In genomic region chr2:165583518-165583917, GRCm38 (mm10) we compare ENCODE assay signal across 22 mouse cellular contexts. TPM values are rescaled to one million over a fixed set of nuclear protein-coding genes. Genes with fewer than 3 reads are reported as not detected.
A peak's percentile ranks its signal among the peaks of the same experiment; 100 is the strongest.
DNase-seq lines count a peak whose midpoint lies in the region; ATAC-seq lines count a peak whose summit lies in the region.
"Had no signal": no experiment of that assay in that cellular context is flagged by ENCODE, and none has a peak within 500 bp of the region (broad histone marks: within the 10 kb centered on the region; RNA-seq: fewer than 3 reads in every experiment).

No protein-coding gene starts in this region.

- ATAC-seq in hindbrain, embryonic 11.5 days (ENCODE audit: low FRiP score), result no peak
- ATAC-seq in hindbrain, embryonic 13.5 days (ENCODE audit: low FRiP score), result no peak; the same call in 1 of the 2 replicates
- no peak for ATAC-seq in frontal cortex, adult (ENCODE audit: low TSS enrichment)
- ATAC-seq: intestine, postnatal 0 days; liver, postnatal 0 days had no signal

- no peak overlapping the region for H3K4me3 ChIP-seq in hindbrain, embryonic 10.5 days
- H3K4me3 ChIP-seq in hindbrain, embryonic 11.5 days (ENCODE audit: low read depth, low read length), result no peak overlapping the region
- H3K4me3 ChIP-seq in hindbrain, embryonic 13.5 days, result no peak overlapping the region
- H3K4me3 ChIP-seq: forebrain, embryonic 12.5 days; layer of hippocampus, adult 2 months; neural tube, embryonic 15.5 days had no signal

- no peaks in the 10 kb centered on the region for H3K36me3 ChIP-seq in hindbrain, embryonic 10.5 days
- H3K36me3 ChIP-seq in hindbrain, embryonic 11.5 days (ENCODE audit: control insufficient read depth, insufficient read depth, low read length), result no peaks in the 10 kb centered on the region
- H3K36me3 ChIP-seq in hindbrain, embryonic 13.5 days, result no peaks in the 10 kb centered on the region
- H3K36me3 ChIP-seq: forebrain, embryonic 12.5 days; G1E; neural tube, embryonic 15.5 days had no signal

- peaks cover 16% of the 10 kb centered on the region; the same call in 1 of the 2 replicates for H3K4me1 ChIP-seq in hindbrain, embryonic 10.5 days (replicated peaks)
- H3K4me1 ChIP-seq in hindbrain, embryonic 11.5 days (replicated peaks; ENCODE audit: control insufficient read depth, insufficient read depth, low read length), result no peaks in the 10 kb centered on the region
- peaks cover 11% of the 10 kb centered on the region for H3K4me1 ChIP-seq in hindbrain, embryonic 13.5 days (replicated peaks)
- H3K4me1 ChIP-seq: forebrain, embryonic 12.5 days; neural tube, embryonic 15.5 days had no signal

- 0 out of 2 replicates have a peak, but pooled peaks cover 3% of the 10 kb centered on the region for H3K27me3 ChIP-seq in hindbrain, embryonic 10.5 days (ENCODE audit: insufficient read depth, poor library complexity, severe bottlenecking)
- H3K27me3 ChIP-seq in hindbrain, embryonic 11.5 days (ENCODE audit: control insufficient read depth, insufficient read depth, low read length), result no peaks in the 10 kb centered on the region
- 0 out of 2 replicates have a peak, but pooled peaks cover 3% of the 10 kb centered on the region for H3K27me3 ChIP-seq in hindbrain, embryonic 13.5 days
- H3K27me3 ChIP-seq: forebrain, embryonic 12.5 days; neural tube, embryonic 15.5 days had no signal

- no peak overlapping the region for H3K4me2 ChIP-seq in hindbrain, embryonic 11.5 days (replicated peaks; ENCODE audit: low read depth, low read length)
- H3K4me2 ChIP-seq in hindbrain, embryonic 13.5 days, result no peak overlapping the region
- H3K4me2 ChIP-seq: forebrain, embryonic 12.5 days; neural tube, embryonic 15.5 days had no signal

- 87% methylated on average over 4 of the region's 4 CpGs for WGBS in hindbrain, embryonic 10.5 days
- WGBS in hindbrain, embryonic 11.5 days, result 79% methylated on average over 4 of the region's 4 CpGs
- WGBS in hindbrain, embryonic 13.5 days, result 82% methylated on average over 4 of the region's 4 CpGs

- H3K27ac ChIP-seq in hindbrain, embryonic 10.5 days, result peak overlapping the region; percentile 41
- no peak overlapping the region for H3K27ac ChIP-seq in hindbrain, embryonic 11.5 days (ENCODE audit: low read depth, low read length)
- peak overlapping the region; percentile 40; the same call in 1 of the 2 replicates for H3K27ac ChIP-seq in hindbrain, embryonic 13.5 days
- H3K27ac ChIP-seq: forebrain, embryonic 12.5 days; layer of hippocampus, adult 2 months; neural tube, embryonic 15.5 days had no signal

- no peak overlapping the region for H3K9ac ChIP-seq in hindbrain, embryonic 11.5 days (ENCODE audit: low read depth, low read length)
- no peak overlapping the region for H3K9ac ChIP-seq in hindbrain, embryonic 13.5 days
- H3K9ac ChIP-seq: forebrain, embryonic 12.5 days; liver, postnatal 0 days; neural tube, embryonic 15.5 days had no signal

- peak; percentile 8 to 10 for DNase-seq in cerebellum, postnatal 25 days
- no peak for DNase-seq in cerebellum, adult 8-10 months
- no peak for DNase-seq in hindbrain, embryonic 10.5 days (ENCODE audit: low spot score)
- DNase-seq in hindbrain, embryonic 11.5 days (ENCODE audit: low spot score), result no peak
- DNase-seq in MN1 (ENCODE audit: low spot score), result peak; percentile 10
- DNase-seq in frontal cortex, postnatal 25 days (ENCODE audit: low spot score in 2 of 2), result no peak
- DNase-seq: adrenal gland, postnatal 25 days; cerebellum, adult 2 months; kidney, postnatal 14 days; layer of hippocampus, postnatal 36 days; liver, postnatal 0 days; lung, postnatal 10 days; midbrain, embryonic 14.5 days; right cerebral cortex, postnatal 14 days; thymus, adult 2 months had no signal

- no peaks in the 10 kb centered on the region for H3K9me3 ChIP-seq in hindbrain, embryonic 10.5 days
- no peaks in the 10 kb centered on the region for H3K9me3 ChIP-seq in hindbrain, embryonic 11.5 days (ENCODE audit: control insufficient read depth, low read length)
- no peaks in the 10 kb centered on the region for H3K9me3 ChIP-seq in hindbrain, embryonic 13.5 days
- H3K9me3 ChIP-seq: forebrain, embryonic 12.5 days; G1E; neural tube, embryonic 15.5 days had no signal

RNA-seq across cellular contexts. Expression of gene Eya2, which starts 11.3 kb away (rescaled TPM):
- 28.1 and 32.8 TPM in 2 replicates for polyA plus RNA-seq in hindbrain, embryonic 10.5 days (2016; fragmentation: Nextera tagmentation; extraction: Ambion mirVana)
- polyA plus RNA-seq in hindbrain, embryonic 11.5 days (2014; fragmentation: Nextera tagmentation; extraction: Ambion mirVana), result 14.8 and 21.1 TPM in 2 replicates
- polyA plus RNA-seq in hindbrain, embryonic 13.5 days (2015; fragmentation: Nextera tagmentation; extraction: Ambion mirVana), result 12.8 and 13.1 TPM in 2 replicates
- polyA plus RNA-seq: G1E had no signal

Comparison
In these comparisons a context has a peak if more than half of its experiments do, and no peak if none do; other contexts are left out.
1. DNase-seq: peak in cerebellum, postnatal 25 days (2 of 2) and MN1 (single experiment); none in cerebellum, adult 8-10 months (single experiment), hindbrain, embryonic 10.5 days (single experiment), hindbrain, embryonic 11.5 days (single experiment) and frontal cortex, postnatal 25 days (0 of 2).